Mouse (Mus musculus) cerebellum, postnatal 4 days (tissue): Measurements from ENCODE around the gene Fgf5.

Experiments
- DNase-seq, 2 experiments: peaks; one replicate each; pipeline ENCODE4 v3.0.0; 2022; ENCODE audit warnings: low spot score in 2 of 2, mixed read lengths in 1 of 2

Gene Fgf5

GRCm38 (mm10) chr5:98253838-98254821 lies at the start of gene Fgf5:
Fgf5 (plus strand) TSS chr5:98254184.
- peak; percentile 29 to 42 for DNase-seq

- no peak for DNase-seq
Measured at GRCm38 (mm10) chr5:98212501-98212900, 41.5 kb upstream of the Fgf5 start.

- peak in 1 of 2 experiments; percentile 40 for DNase-seq
Measured at GRCm38 (mm10) chr5:98221956-98222355, 32.0 kb upstream of the Fgf5 start.

GRCm38 (mm10) chr5:98226710-98227109 lies 27.3 kb upstream of the Fgf5 start:
- DNase-seq = no peak

GRCm38 (mm10) chr5:98229456-98229855 lies 24.5 kb upstream of the Fgf5 start:
- peak in 1 of 2 experiments; percentile 31 for DNase-seq

- no peak for DNase-seq
Measured at GRCm38 (mm10) chr5:98238466-98238865, 15.5 kb upstream of the Fgf5 start.

GRCm38 (mm10) chr5:98241322-98241829 lies 12.6 kb upstream of the Fgf5 start:
- no peak for DNase-seq

GRCm38 (mm10) chr5:98245303-98245702 lies 8.7 kb upstream of the Fgf5 start:
- no peak for DNase-seq

- DNase-seq = no peak
Measured at GRCm38 (mm10) chr5:98245976-98246375, 8.0 kb upstream of the Fgf5 start.

- no peak for DNase-seq
Measured at GRCm38 (mm10) chr5:98246826-98247225, 7.2 kb upstream of the Fgf5 start.

GRCm38 (mm10) chr5:98247516-98247915 lies 6.5 kb upstream of the Fgf5 start:
- DNase-seq = no peak

- DNase-seq = no peak
Measured at GRCm38 (mm10) chr5:98253147-98253546, 837 bp upstream of the Fgf5 start.

GRCm38 (mm10) chr5:98255176-98255575 lies 1.2 kb downstream of the Fgf5 start:
- no peak for DNase-seq

GRCm38 (mm10) chr5:98255760-98256490 lies 1.9 kb downstream of the Fgf5 start:
- DNase-seq = no peak

- DNase-seq = no peak
Measured at GRCm38 (mm10) chr5:98275318-98275818, 21.4 kb downstream of the Fgf5 start.

GRCm38 (mm10) chr5:98281993-98282392 lies 28.0 kb downstream of the Fgf5 start:
- no peak for DNase-seq

- DNase-seq = no peak
Measured at GRCm38 (mm10) chr5:98283696-98284478, 29.9 kb downstream of the Fgf5 start.

- no peak for DNase-seq
Measured at GRCm38 (mm10) chr5:98290642-98291041, 36.7 kb downstream of the Fgf5 start.

GRCm38 (mm10) chr5:98292388-98293048 lies 38.5 kb downstream of the Fgf5 start:
- DNase-seq = no peak

- no peak for DNase-seq
Measured at GRCm38 (mm10) chr5:98293049-98293715, 39.2 kb downstream of the Fgf5 start.
